Mouse (Mus musculus) layer of hippocampus, adult 6 months (tissue): ENCODE data around the gene Slc35e2. TPM values are rescaled to one million over a fixed set of nuclear protein-coding genes. Genes with fewer than 3 reads are reported as not detected.

Source experiments
- long read RNA-seq, 2 experiments: library from polyadenylated mRNA; unstranded; transcript quantifications; one replicate each; pipeline ENCODE4 v2.0.0; 2019 to 2020
- polyA plus RNA-seq: library from polyadenylated mRNA; unstranded; fragments of <200 nt; fragmentation: Nextera tagmentation; gene quantifications from 2 replicates; pipeline ENCODE4 v1.2.3, GENCODE M21; 2021

The Slc35e2 gene
- polyA plus RNA-seq, result 26.4 and 31.2 TPM in 2 replicates
- long read RNA-seq, experiment 1, partial matches to known transcripts, result 0 of 8 reads
- long read RNA-seq, experiment 1, other reads (novel, unspliced or antisense), result 5 of 8 reads
- long read RNA-seq, experiment 2, full-length matches to known transcripts, result 17 of 22 reads
- long read RNA-seq, experiment 2, partial matches to known transcripts, result 1 of 22 reads
- long read RNA-seq, experiment 2, other reads (novel, unspliced or antisense), result 4 of 22 reads

GRCm38 (mm10) chr4:155601091-155601996 lies at the start of gene Slc35e2:
Gene Slc35e2, plus strand, starts transcription at chr4:155601416.

GRCm38 (mm10) chr4:155561661-155562442 lies 39.4 kb upstream of the Slc35e2 start, which contains the start of gene Nadk:
Gene Nadk, plus strand, starts transcription at chr4:155562378.

GRCm38 (mm10) chr4:155624338-155625291 lies 23.4 kb downstream of the Slc35e2 start, which contains the start of gene Cdk11b:
Gene Cdk11b, plus strand, starts transcription at chr4:155624854.

DNA sequence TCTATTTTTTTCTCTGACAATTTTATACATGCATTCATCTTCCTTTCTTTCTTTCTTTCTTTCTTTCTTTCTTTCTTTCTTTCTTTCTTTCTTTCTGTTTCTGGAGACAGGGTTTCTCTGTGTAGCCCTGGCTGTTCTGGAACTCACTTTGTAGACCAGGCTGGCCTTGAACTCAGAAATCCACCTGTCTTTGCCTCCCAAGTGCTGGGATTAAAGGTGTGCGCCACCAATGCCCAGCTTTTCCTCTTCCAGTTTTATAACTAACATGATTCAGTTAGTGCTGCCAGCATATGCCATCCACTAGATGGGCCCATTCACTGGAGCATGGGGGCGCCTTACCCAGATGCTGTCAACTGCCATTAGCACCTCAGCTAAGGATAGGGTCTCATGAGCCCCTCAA lies 44.1 kb downstream of the Slc35e2 start, which contains the start of gene Gm10563:
Gene Gm10563 (minus strand): TSS at position 101 of the 400 bp plus-strand sequence.

DNA sequence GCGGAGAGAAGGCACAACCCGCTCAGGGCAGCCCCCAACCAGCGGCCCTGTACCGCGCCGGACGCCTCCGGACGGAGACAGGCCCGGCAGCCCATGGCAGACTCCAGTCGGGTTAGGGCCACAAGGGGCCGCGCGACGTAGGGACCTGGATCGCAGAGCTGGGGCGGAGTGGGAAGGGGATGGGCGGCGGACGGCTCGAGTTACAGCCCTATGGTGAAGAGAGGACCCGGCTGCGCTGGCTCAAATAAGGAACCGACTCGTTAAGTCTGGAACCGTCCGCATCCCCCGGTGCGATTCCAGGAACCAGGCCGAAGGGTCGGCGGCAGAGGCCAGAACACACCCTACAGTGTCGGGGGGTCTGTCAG lies 51.9 kb downstream of the Slc35e2 start, which contains the start of gene Mmp23:
Gene Mmp23 (minus strand): TSS at position 299 of the 365 bp plus-strand sequence.

GRCm38 (mm10) chr4:155668689-155669597 lies 67.7 kb downstream of the Slc35e2 start, which contains the start of gene Mib2:
Gene Mib2, minus strand, starts transcription at chr4:155669198.

Other genes with a start within 250 kb of the Slc35e2 start
- 92.9 and 103 TPM in 2 replicates for gene Prkcz, start 240.1 kb upstream of the Slc35e2 start, polyA plus RNA-seq
- 30.7 and 34.2 TPM in 2 replicates for gene Gabrd, start 203.3 kb upstream of the Slc35e2 start, polyA plus RNA-seq
- 5.1 and 5.3 TPM in 2 replicates for gene Cfap74, start 192.2 kb upstream of the Slc35e2 start, polyA plus RNA-seq
- 7.6 and 8.3 TPM in 2 replicates for gene Tmem52, start 132.3 kb upstream of the Slc35e2 start, polyA plus RNA-seq
- gene Gnb1, start 110.1 kb upstream of the Slc35e2 start, polyA plus RNA-seq, result 837 and 1,392 TPM in 2 replicates
- gene Nadk, start 39.0 kb upstream of the Slc35e2 start, polyA plus RNA-seq, result 58.4 and 62.6 TPM in 2 replicates
- gene Cdk11b, start 23.4 kb downstream of the Slc35e2 start, polyA plus RNA-seq, result 35.4 and 39.2 TPM in 2 replicates
- gene Gm10563, start 44.0 kb downstream of the Slc35e2 start, polyA plus RNA-seq, result not detected in 2 replicates
- gene Mmp23, start 52.0 kb downstream of the Slc35e2 start, polyA plus RNA-seq, result 0.45 and 0.87 TPM in 2 replicates
- gene Mib2, start 67.8 kb downstream of the Slc35e2 start, polyA plus RNA-seq, result 14.8 and 16.5 TPM in 2 replicates
- 10.0 and 11.8 TPM in 2 replicates for gene Fndc10, start 92.9 kb downstream of the Slc35e2 start, polyA plus RNA-seq
- gene Ssu72, start 103.4 kb downstream of the Slc35e2 start, polyA plus RNA-seq, result 201 and 210 TPM in 2 replicates
- gene Tmem240, start 133.4 kb downstream of the Slc35e2 start, polyA plus RNA-seq, result 2.4 and 2.9 TPM in 2 replicates
- 28.5 and 32.9 TPM in 2 replicates for gene Atad3a, start 159.7 kb downstream of the Slc35e2 start, polyA plus RNA-seq
- 14.0 and 15.3 TPM in 2 replicates for gene Vwa1, start 173.3 kb downstream of the Slc35e2 start, polyA plus RNA-seq
- gene Tmem88b, start 184.5 kb downstream of the Slc35e2 start, polyA plus RNA-seq, result 10.0 and 10.7 TPM in 2 replicates
- gene Ankrd65, start 189.0 kb downstream of the Slc35e2 start, polyA plus RNA-seq, result 0.19 TPM in 1 of 2 replicates, not detected in the other
- 367 and 368 TPM in 2 replicates for gene Mrpl20, start 201.5 kb downstream of the Slc35e2 start, polyA plus RNA-seq
- 23.5 and 25.2 TPM in 2 replicates for gene Ccnl2, start 211.1 kb downstream of the Slc35e2 start, polyA plus RNA-seq
- 269 and 273 TPM in 2 replicates for gene Aurkaip1, start 229.9 kb downstream of the Slc35e2 start, polyA plus RNA-seq
- gene Mxra8, start 238.3 kb downstream of the Slc35e2 start, polyA plus RNA-seq, result 6.7 and 11.4 TPM in 2 replicates
- gene Dvl1, start 246.0 kb downstream of the Slc35e2 start, polyA plus RNA-seq, result 4.7 TPM in 2 replicates